Mouse (Mus musculus): ENCODE results near the gene Gm7534. TPM values are rescaled to one million over a fixed set of nuclear protein-coding genes. Genes with fewer than 3 reads are reported as not detected.

The Gm7534 gene
- polyA plus RNA-seq, 1 experiment from 2014 or later: not detected

DNA sequence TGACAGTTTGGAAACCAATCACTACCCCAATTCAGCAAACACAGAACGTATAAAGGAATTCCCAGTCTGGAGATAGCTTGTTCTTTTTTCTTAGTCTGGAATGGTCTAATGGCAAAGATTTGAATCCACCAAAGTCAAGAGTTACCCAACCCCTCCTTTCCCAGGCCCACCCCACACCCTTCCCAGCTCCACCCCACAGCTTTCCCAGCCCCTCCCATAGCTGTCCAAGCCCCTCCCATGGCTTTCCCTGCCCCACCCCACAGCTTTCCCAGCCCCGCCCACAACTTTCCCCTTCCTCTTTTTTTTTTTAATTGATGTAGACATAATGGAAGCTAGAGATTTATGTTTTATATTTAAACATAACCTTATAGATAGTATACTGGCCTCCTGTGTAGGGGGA is 3.4 kb downstream of the Gm7534 start:
- Histone ChIP-seq H3K4me1 (replicated peaks) (no peaks in the 10 kb centered on the region), H3K9ac (no peak overlapping the region), H3K4me3 (no peak overlapping the region), H3K9me3 (replicated peaks) (no peaks in the 10 kb centered on the region), H3K36me3 (no peaks in the 10 kb centered on the region), H3K4me2 (no peak overlapping the region), H3K27me3 (replicated peaks) (no peaks in the 10 kb centered on the region), H3K27ac (ENCODE audit: poor library complexity, severe bottlenecking) (no peak overlapping the region)
- WGBS: 66% methylated on average over 2 of the region's 2 CpGs
- no peak for ATAC-seq (ENCODE audit: insufficient number of reproducible peaks, low FRiP score)

DNA sequence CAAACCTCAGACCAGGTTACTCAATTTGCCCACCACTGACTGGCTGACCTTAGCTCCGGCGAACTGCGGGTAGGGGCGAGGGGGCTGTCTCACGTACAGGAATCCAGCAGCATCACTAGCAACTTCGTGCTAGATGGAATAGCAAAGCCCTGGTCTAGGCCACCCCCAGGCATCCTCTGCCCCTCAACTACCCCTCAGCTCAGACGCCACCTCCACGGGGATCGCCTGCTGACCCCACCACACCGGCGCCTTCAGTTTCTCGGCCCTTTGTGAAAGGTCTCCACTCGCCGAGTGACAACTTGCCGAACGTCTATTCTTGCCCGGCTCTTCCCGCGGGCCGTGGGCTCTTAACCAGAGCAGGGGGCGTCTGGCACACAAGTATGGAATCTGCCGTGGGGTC is 16.5 kb downstream of the Gm7534 start:
- Histone ChIP-seq H3K9ac (peak overlapping the region; percentile 81), H3K27ac (ENCODE audit: poor library complexity, severe bottlenecking) (peak overlapping the region; percentile 83), H3K9me3 (replicated peaks) (no peaks in the 10 kb centered on the region), H3K4me3 (peak overlapping the region; percentile 71), H3K27me3 (replicated peaks) (no peaks in the 10 kb centered on the region), H3K4me2 (peak overlapping the region; percentile 86), H3K4me1 (replicated peaks) (peaks cover 18% of the 10 kb centered on the region), H3K36me3 (no peaks in the 10 kb centered on the region)
- WGBS: under 1% methylated on average over 22 of the region's 22 CpGs
- ATAC-seq (ENCODE audit: insufficient number of reproducible peaks, low FRiP score): no peak

DNA sequence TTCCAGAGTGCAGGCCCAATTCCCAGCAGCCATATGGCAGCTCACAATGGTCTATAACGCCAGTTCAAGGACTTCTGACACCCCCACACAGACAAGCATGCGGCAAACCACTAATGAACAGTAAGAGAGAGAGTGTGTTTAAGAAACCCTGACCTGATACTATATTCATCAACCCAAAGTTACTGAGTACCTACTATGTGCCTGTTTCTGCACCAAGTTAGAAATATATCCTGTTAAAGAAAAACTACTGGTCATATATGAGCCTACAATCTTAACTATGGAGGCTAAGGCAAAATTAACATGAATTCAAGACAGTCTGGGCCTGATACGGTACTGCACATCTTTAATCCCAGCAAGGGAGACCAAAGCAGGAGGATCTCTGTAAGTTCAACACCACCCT is 17.2 kb downstream of the Gm7534 start:
- H3K9me3 ChIP-seq (replicated peaks): no peaks in the 10 kb centered on the region
- peak overlapping the region; percentile 81; the same call in 1 of the 2 replicates for H3K9ac ChIP-seq
- H3K27ac ChIP-seq (ENCODE audit: poor library complexity, severe bottlenecking): no peak overlapping the region
- peak overlapping the region; percentile 71 for H3K4me3 ChIP-seq
- WGBS: 82% methylated on average over 3 of the region's 3 CpGs
- ATAC-seq (ENCODE audit: insufficient number of reproducible peaks, low FRiP score): no peak
- peak overlapping the region; percentile 86 for H3K4me2 ChIP-seq
- H3K4me1 ChIP-seq (replicated peaks): peaks cover 24% of the 10 kb centered on the region
- no peaks in the 10 kb centered on the region for H3K36me3 ChIP-seq
- no peaks in the 10 kb centered on the region for H3K27me3 ChIP-seq (replicated peaks)

DNA sequence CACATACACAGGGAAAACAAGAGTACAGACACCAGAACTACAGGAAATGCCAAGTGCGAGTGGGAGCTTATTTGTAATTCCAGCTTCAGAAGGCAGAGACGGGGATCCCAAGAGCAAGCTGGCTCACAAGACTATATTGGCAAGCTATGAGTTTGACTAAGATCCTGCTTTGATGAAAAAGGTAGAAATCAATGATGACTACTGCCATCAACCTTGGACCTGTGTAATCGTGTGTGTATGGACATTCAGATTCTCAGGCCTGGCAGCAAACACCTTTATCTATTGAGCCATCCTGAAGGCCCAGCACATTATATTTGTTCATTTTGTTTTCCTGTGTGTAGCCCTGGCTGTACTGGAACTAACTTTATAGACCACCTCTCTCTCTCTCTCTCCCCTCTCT is 19.1 kb downstream of the Gm7534 start:
- H3K27me3 ChIP-seq (replicated peaks): no peaks in the 10 kb centered on the region
- H3K4me3 ChIP-seq: no peak overlapping the region
- ATAC-seq (ENCODE audit: insufficient number of reproducible peaks, low FRiP score): no peak
- WGBS: 75% methylated on average over 3 of the region's 3 CpGs
- H3K36me3 ChIP-seq: no peaks in the 10 kb centered on the region
- no peak overlapping the region for H3K4me2 ChIP-seq
- H3K9ac ChIP-seq: no peak overlapping the region
- no peaks in the 10 kb centered on the region for H3K9me3 ChIP-seq (replicated peaks)
- H3K27ac ChIP-seq (ENCODE audit: poor library complexity, severe bottlenecking): no peak overlapping the region
- H3K4me1 ChIP-seq (replicated peaks): peaks cover 26% of the 10 kb centered on the region

DNA sequence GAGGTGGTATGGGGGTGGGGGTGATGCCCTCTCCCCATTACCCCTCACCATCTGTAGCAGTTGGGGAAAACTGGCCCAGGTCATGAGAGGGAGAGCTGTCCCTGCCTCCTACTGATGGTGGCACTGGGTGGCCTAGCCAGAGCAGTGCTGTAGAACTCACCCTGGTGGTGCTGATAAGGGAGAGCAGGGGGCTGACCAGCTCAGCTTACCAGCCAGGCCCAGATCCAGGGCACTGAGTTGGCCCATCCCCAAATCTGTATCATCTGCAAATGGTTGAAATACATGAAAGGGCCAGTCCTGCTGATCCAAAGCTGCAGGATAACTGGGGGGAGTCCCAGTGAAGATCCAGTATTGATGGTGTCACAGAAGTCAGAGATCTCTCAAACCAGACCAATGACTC is 21.0 kb downstream of the Gm7534 start:
- Histone ChIP-seq H3K9ac (no peak overlapping the region), H3K27ac (ENCODE audit: poor library complexity, severe bottlenecking) (no peak overlapping the region), H3K4me3 (no peak overlapping the region), H3K4me2 (no peak overlapping the region), H3K9me3 (replicated peaks) (no peaks in the 10 kb centered on the region), H3K4me1 (replicated peaks) (peaks cover 27% of the 10 kb centered on the region), H3K27me3 (replicated peaks) (no peaks in the 10 kb centered on the region), H3K36me3 (no peaks in the 10 kb centered on the region)
- ATAC-seq (ENCODE audit: insufficient number of reproducible peaks, low FRiP score): peak; percentile 49; the same call in 1 of the 2 replicates

DNA sequence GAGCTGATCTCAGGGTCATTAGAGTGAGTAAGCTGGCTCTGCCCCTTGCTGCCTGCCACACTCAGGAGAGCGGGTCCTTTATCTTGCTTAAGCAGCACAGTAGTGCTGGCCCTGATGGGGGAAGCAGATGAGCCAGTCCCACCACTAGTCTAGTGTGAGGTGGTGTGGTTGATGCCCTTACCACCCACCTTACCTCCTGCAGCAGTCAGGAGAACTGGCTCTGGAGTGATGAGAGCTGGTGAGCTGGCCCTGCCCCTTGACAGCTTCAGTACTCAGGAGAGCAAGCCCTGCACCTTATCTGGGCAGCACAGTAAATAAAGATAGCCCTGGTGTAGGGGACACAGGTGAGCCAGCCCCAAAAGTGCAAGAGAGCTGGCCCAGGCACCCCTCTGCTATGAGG is 21.7 kb downstream of the Gm7534 start:
- H3K27me3 ChIP-seq (replicated peaks): no peaks in the 10 kb centered on the region
- H3K4me1 ChIP-seq (replicated peaks): peaks cover 27% of the 10 kb centered on the region
- no peak overlapping the region for H3K27ac ChIP-seq (ENCODE audit: poor library complexity, severe bottlenecking)
- 85% methylated on average over 1 of the region's 1 CpGs for WGBS
- H3K4me2 ChIP-seq: no peak overlapping the region
- ATAC-seq (ENCODE audit: insufficient number of reproducible peaks, low FRiP score): 0 out of 2 replicates have a peak, but pooled peaks have one; percentile 31
- H3K4me3 ChIP-seq: no peak overlapping the region
- H3K9me3 ChIP-seq (replicated peaks): no peaks in the 10 kb centered on the region
- H3K36me3 ChIP-seq: no peaks in the 10 kb centered on the region
- H3K9ac ChIP-seq: 0 out of 2 replicates have a peak overlapping the region, but pooled peaks have one; percentile 0

DNA sequence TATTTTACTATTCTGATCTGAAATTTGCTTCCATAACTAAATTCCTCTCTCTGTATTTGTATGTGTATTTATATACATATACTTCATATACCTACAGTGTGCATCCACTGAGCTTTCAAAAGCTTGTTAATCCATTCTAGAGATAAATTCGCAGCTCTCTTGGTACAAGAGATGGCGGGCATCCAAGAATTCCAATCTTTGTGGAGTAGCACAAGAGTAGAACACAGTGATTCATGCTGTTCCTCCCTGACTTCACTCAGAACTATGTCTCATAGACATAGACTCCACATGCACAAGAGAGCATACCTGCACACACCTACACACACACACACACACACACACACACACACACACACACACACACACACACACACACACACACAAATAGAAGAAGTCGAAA is 30.4 kb downstream of the Gm7534 start:
- Histone ChIP-seq H3K9ac (no peak overlapping the region), H3K9me3 (replicated peaks) (no peaks in the 10 kb centered on the region), H3K27ac (ENCODE audit: poor library complexity, severe bottlenecking) (0 out of 2 replicates have a peak overlapping the region, but pooled peaks have one; percentile 21), H3K4me2 (no peak overlapping the region), H3K27me3 (replicated peaks) (no peaks in the 10 kb centered on the region), H3K36me3 (peaks cover 23% of the 10 kb centered on the region), H3K4me1 (replicated peaks) (peaks cover 15% of the 10 kb centered on the region), H3K4me3 (no peak overlapping the region)
- 50% methylated on average over 3 of the region's 3 CpGs for WGBS
- no peak for ATAC-seq (ENCODE audit: insufficient number of reproducible peaks, low FRiP score)

DNA sequence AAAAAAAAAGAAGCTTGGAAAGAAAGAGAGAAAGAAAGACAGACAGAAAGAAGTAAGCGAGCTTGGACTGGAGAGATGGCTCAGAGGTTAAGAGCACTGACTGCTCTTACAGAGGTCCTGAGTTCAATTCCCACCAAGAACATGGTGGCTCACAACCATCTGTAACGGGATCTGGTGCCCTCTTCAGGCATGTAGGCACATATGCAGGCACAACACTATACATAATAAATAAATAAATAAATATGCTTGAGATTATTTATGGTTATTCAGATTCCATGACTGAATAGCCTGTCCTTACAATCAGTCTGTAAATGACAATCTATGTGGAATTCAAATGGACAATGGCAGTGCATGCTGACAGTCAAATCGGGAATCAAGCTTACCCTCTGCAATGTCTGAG is 35.9 kb downstream of the Gm7534 start:
- Histone ChIP-seq H3K4me1 (replicated peaks) (peaks cover 25% of the 10 kb centered on the region), H3K4me3 (no peak overlapping the region), H3K27me3 (replicated peaks) (no peaks in the 10 kb centered on the region), H3K9ac (no peak overlapping the region), H3K4me2 (no peak overlapping the region), H3K36me3 (peaks cover 21% of the 10 kb centered on the region), H3K9me3 (replicated peaks) (no peaks in the 10 kb centered on the region), H3K27ac (ENCODE audit: poor library complexity, severe bottlenecking) (no peak overlapping the region)
- no peak for ATAC-seq (ENCODE audit: insufficient number of reproducible peaks, low FRiP score)
- WGBS: 87% methylated on average over 3 of the region's 3 CpGs

DNA sequence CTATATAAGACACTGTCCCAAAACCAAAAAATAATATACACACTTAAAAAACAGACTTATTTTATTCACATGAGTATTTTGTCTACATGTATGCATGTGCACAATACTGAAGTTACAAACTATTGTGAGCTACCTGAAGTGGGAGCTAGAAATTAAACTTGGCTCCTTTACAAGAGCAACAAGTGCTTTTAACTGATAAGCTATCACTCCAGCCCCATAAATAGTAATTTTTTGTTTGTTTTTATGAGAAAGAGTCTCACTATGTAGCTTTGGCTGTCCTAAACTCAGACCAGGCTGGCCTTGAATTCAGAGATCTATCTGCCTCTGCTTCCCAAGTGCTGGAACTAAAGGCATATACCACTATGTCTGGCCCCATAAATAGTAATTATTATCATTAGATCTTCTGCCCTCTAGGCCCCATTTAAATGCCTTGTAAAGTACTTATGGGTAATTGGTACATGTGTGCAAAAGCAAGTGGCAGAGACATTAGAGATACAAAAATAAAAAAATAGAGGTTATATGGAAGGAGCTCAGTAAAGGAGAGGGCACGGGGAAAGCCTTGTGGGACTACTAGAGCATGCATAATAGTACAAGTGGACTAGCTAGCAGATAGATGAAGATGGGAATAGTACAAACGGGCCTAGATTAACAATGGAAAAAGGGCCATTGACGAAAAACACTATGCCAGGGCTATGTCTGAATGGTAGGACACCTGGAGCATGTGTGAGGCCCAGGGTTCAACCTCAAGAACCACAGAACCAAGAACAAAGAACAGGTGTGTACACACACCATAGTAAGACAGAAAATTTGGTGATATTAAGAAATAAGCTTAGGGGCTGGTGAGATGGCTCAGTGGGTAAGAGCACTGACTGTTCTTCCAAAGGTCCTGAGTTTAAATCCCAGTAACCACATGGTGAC is 37.0 kb downstream of the Gm7534 start:
- no peak overlapping the region for H3K4me3 ChIP-seq
- H3K4me1 ChIP-seq (replicated peaks): peaks cover 18% of the 10 kb centered on the region
- no peak overlapping the region for H3K4me2 ChIP-seq
- no peak overlapping the region for H3K27ac ChIP-seq (ENCODE audit: poor library complexity, severe bottlenecking)
- no peak overlapping the region for H3K9ac ChIP-seq
- no peak for ATAC-seq (ENCODE audit: insufficient number of reproducible peaks, low FRiP score)
- H3K9me3 ChIP-seq (replicated peaks): no peaks in the 10 kb centered on the region
- whole genome bisulfite sequencing: 76% methylated on average over 3 of the region's 3 CpGs
- H3K36me3 ChIP-seq: peaks cover 14% of the 10 kb centered on the region
- no peaks in the 10 kb centered on the region for H3K27me3 ChIP-seq (replicated peaks)

DNA sequence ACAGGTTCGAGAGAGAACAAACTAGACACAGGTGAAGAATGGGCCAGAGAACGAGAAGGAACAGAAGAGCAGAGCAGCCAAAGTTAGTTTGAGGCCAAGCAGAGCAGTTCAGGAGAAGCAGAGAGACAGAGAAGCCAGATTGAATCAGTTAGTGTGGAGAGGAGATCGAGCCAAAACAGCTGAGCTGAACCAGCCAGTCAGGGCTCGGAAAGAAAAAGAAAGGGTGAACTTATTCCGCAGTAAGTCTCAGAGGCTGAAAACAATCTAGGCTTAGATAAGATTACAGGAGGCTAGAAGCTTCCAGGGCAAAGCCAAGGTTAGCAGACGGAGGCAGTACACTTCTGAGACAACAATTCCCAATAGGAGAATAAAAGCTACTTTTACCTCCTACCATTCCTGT is 37.8 kb downstream of the Gm7534 start:
- H3K4me3 ChIP-seq: no peak overlapping the region
- H3K9ac ChIP-seq: no peak overlapping the region
- H3K9me3 ChIP-seq (replicated peaks): no peaks in the 10 kb centered on the region
- peak; percentile 33; the same call in 1 of the 2 replicates for ATAC-seq (ENCODE audit: insufficient number of reproducible peaks, low FRiP score)
- peaks cover 14% of the 10 kb centered on the region for H3K36me3 ChIP-seq
- 17% methylated on average over 6 of the region's 6 CpGs for WGBS
- H3K4me2 ChIP-seq: peak overlapping the region; percentile 13
- peak overlapping the region; percentile 71 for H3K27ac ChIP-seq (ENCODE audit: poor library complexity, severe bottlenecking)
- H3K4me1 ChIP-seq (replicated peaks): peaks cover 18% of the 10 kb centered on the region
- no peaks in the 10 kb centered on the region for H3K27me3 ChIP-seq (replicated peaks)

DNA sequence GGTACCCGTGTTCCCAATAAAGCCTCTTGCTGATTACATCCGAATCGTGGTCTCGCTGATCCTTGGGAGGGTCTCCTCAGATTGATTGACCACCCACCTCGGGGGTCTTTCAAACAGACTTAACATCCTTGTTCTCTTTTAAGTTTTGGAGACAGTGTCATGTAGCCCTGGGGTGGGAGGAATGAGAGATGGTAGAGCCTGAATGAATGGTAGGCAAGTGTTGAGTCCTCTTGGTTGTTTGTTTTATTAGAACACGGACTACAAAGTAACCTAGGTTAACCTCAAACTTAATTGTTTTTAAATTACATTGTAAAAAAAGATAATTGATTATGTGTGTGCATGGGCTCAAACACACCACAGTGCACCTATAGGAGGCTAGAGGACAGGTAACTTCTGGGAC is 38.2 kb downstream of the Gm7534 start:
- WGBS: 89% methylated on average over 5 of the region's 6 CpGs
- Histone ChIP-seq H3K9ac (no peak overlapping the region), H3K4me3 (no peak overlapping the region), H3K4me1 (replicated peaks) (peaks cover 18% of the 10 kb centered on the region), H3K36me3 (peaks cover 14% of the 10 kb centered on the region), H3K27me3 (replicated peaks) (no peaks in the 10 kb centered on the region), H3K9me3 (replicated peaks) (no peaks in the 10 kb centered on the region), H3K4me2 (peak overlapping the region; percentile 13; the same call in 1 of the 2 replicates), H3K27ac (ENCODE audit: poor library complexity, severe bottlenecking) (peak overlapping the region; percentile 71)
- no peak for ATAC-seq (ENCODE audit: insufficient number of reproducible peaks, low FRiP score)

Measured in heart, embryonic 12.5 days (tissue).